Mouse (Mus musculus) left cerebral cortex, adult 9 months (tissue): ENCODE measurements at regions not wholly inside any gene's neighbourhood (a gene's known extent, or its start where the extent isn't known, plus 50 kb on each side); places are given as distances from the start of the nearest gene placed in this dataset.
"Not testable (repeated sequence)": the region's sequence is repeated elsewhere in the genome, so short reads cannot be mapped to it uniquely, and the experiment has no call there.

ENCODE experiments used
- DNase-seq, 2 experiments: peaks; one replicate each; pipeline ENCODE4 v3.0.0; 2022; ENCODE audit warnings: low spot score in 2 of 2

GRCm38 (mm10) chr7:29639591-29639990 is 87.2 kb downstream of the Catsperg2 start:
- DNase-seq = not testable (repeated sequence)

GRCm38 (mm10) chr7:29602356-29602755 is 83.9 kb upstream of the Sipa1l3 start:
- no peak for DNase-seq

GRCm38 (mm10) chr7:29601337-29601736 is 82.9 kb upstream of the Sipa1l3 start:
- no peak for DNase-seq

- DNase-seq = peak in 1 of 2 experiments; percentile 47
These were observed 78.8 kb upstream of the Sipa1l3 start for GRCm38 (mm10) chr7:29597291-29597690.

- DNase-seq = no peak
These were observed 59.7 kb upstream of the Sipa1l3 start for GRCm38 (mm10) chr7:29578128-29578527.

GRCm38 (mm10) chr7:29575606-29576005 is 57.2 kb upstream of the Sipa1l3 start:
- no peak for DNase-seq
